Mouse (Mus musculus) Patski (cell line): ENCODE results near the gene Trim30a. TPM values are rescaled to one million over a fixed set of nuclear protein-coding genes. Genes with fewer than 3 reads are reported as not detected.
"Not testable (repeated sequence)": the region's sequence is repeated elsewhere in the genome, so short reads cannot be mapped to it uniquely, and the experiment has no call there.

Experiments used
- ATAC-seq: fragments of 100-300 bp; one replicate; pipeline ENCODE4 v1.8.0; 2021
- CTCF ChIA-PET: fragments of 350-600 bp; sonication (Branson Sonifier 250); formaldehyde crosslinking; loops from one replicate; lab custom pipeline; 2022; ENCODE audit warnings: inconsistent platforms; lab: Charles Lee
- POLR2A ChIA-PET: fragments of 350-600 bp; sonication (Branson Sonifier 250); formaldehyde crosslinking; loops from one replicate; lab custom pipeline; 2022; ENCODE audit warnings: antibody characterized with exemption, inconsistent platforms; lab: Charles Lee
- DNase-seq: peaks from one replicate; pipeline ENCODE4 v3.0.0-alpha.2; 2011; ENCODE audit warnings: low read depth, low spot score
- H3K27me3 ChIP-seq: fragments of 371-371 bp; one replicate; pipeline ENCODE4 v1.5.1; 2021
- CTCF ChIP-seq: fragments of 100-300 bp; IDR thresholded peaks from one replicate; pipeline ENCODE4 v1.5.1; 2021
- in situ Hi-C: fragments of 300-500 bp; cut with MboI; formaldehyde crosslinking; loops from 3 replicates; pipeline ENCODE4 v1.11.1; 2018; ENCODE audit warnings: low pct_unique_long_range_greater_than_20kb, mixed read lengths
- polyA plus RNA-seq: library from polyadenylated mRNA; unstranded; gene quantifications from one replicate; pipeline ENCODE4 v1.2.3, GENCODE M21; 2021

The Trim30a gene
- 0.67 TPM for polyA plus RNA-seq

DNA sequence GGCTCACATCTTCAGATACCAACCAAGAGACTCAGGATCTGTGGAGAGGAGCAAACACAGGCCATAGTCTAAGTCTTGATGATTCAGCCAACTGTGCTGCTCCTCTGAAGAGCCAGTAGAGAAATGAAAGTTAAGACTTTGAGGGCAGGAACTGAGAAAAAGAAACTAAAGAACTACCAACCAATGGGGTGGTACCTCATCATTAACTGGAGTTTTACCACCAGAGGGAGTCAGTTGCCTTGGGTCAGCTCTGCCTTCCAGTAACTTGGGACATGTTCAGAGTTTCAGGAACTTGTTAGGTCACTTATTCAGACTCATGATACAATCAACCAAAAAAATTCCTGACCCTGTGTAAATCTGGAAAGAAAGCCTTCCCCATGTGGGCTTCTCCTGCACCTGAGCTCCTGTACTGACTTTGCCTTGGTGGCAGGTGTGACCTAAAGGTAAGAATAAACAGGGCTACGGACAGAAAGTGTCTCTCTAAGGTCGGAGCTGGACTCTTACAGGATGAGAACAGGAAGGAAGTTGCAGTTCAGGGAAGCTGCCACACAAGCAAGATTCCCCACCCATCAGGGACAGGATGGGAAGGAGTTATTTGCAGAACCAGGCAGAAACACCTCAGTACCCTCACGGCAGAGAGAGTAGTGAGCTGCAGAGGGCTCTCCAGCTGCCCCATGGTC lies at the start of gene Trim30a:
Trim30a (minus strand) TSS at position 129 of the 680 bp plus-strand sequence.
- DNase-seq (no peak), ATAC-seq (no peak)
- H3K27me3 ChIP-seq, result no peaks in the 10 kb centered on the region
- in situ Hi-C loops, result no loop called here
- ChIA-PET CTCF (no interaction called here), POLR2A (no interaction called here)
- TF ChIP-seq CTCF, result no peak

DNA sequence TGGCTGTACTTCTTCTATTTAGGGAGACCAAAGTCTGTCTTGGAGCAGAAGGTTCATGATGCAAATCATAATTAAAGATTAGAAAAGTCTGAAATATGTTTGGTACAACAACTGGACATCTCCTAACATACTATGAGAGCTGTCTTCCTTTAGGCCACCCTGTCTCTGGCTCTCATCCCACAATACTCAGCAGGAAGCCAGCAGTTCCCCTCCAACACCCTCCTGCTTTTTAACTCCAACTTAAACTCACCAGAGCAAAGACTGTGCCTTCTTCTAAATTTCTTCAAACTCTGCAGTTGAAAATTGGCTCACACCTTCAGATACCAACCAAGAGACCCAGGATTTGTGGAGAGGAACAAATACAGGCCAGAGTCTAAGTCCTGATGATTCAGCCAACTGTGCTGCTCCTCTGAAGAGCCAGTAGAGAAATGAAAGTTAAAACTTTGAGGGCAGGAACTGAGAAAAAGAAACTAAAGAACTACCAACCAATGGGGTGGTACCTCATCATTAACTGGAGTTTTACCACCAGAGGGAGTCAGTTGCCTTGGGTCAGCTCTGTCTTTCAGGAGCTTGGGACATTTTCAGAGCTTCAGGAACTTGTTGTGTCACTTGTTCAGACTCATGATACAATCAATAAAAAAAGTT lies 42.5 kb upstream of the Trim30a start, which contains the start of gene Trim30d:
Trim30d (minus strand) TSS at position 429 of the 645 bp plus-strand sequence.
- POLR2A ChIA-PET, DNase-seq, in situ Hi-C loops, H3K27me3 ChIP-seq, ATAC-seq, CTCF ChIA-PET: not testable (repeated sequence)

DNA sequence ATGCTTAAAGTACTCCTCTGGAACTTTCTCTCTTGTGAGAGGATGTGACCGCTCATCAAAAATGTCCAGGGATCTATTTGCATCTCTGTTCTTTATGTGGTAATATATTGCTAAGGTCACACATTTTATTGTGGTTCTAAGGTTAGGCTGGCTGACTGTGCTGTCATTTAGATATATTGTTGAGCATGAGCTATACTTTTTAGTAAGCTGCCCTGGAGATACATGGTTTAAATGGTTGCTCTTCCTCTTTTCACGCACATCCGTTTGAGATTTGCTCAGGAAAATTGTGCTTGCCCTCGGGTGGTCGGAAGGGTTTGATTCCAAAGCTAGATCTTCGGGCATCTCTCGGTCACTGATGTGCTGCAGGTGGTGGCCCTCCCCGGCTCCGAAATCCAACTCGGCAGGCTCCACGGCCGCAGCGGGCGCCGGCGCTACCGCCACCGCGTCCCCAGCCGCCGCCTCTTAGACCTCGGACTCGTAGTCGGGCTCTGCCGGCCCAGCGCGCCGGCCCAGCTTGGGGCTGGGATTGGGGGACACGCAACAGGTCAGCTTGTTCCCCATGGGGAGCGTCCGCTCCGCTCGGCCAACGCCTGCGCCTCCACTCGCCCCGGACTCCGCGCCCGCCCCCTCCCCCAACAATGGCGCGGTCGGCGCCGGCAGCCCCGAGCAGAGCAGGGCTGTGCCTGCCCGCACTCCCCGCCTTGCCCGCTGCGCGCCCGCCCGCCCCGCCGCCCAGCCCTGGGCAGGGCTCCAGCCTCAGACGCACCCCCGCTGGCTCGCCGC lies 36.8 kb upstream of the Trim30a start:
- ATAC-seq, result no peak
- ChIA-PET CTCF (no interaction called here), POLR2A (no interaction called here)
- TF ChIP-seq CTCF, result no peak
- no peak for DNase-seq
- in situ Hi-C loops, result no loop called here
- H3K27me3 ChIP-seq, result no peaks in the 10 kb centered on the region

DNA sequence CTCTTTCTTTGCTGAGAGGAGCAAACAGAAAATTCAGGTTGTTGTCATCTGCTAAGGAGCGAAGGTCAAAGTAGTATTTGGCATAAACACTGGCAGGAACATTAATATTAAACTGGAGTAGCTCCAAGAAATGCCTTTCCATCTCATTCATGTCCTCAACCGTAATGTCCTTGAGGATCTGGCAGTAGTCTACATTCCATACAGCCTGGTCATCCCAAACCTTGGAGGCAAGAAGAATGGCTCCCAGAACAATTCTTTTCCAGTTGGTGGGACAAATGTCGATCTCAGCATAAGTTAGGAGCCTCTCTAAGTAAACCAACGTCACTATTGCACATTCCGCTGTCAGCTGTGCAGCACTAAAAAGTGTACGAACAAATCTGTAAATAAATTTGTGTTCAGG lies 36.2 kb upstream of the Trim30a start:
- ATAC-seq, in situ Hi-C loops, H3K27me3 ChIP-seq, POLR2A ChIA-PET, CTCF ChIA-PET, DNase-seq: not testable (repeated sequence)

DNA sequence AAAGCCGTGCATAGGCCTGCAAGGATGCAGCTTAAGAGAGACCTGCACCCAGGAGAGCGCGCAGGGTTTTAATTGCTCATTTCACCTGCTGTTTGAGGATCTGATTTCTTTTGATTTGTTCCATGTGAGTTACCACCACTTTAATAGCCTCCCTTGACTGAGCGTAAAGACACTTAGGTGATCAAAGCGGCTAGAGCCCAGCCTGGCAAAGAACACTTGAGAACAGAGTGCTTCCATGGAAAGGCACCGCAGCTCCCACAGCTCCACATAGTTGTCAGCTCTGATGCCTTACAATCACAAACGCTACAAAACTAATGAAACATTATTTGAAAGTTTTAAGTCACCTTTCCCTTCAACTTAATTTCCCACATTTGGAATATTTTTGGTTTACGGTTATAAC lies 34.5 kb upstream of the Trim30a start:
- DNase-seq, H3K27me3 ChIP-seq, CTCF ChIA-PET, ATAC-seq, POLR2A ChIA-PET: not testable (repeated sequence)
- in situ Hi-C loops, result loop anchor here (5.0 kb wide), 1 partner anchor 47 kb away; no protein-coding TSS in a partner anchor

DNA sequence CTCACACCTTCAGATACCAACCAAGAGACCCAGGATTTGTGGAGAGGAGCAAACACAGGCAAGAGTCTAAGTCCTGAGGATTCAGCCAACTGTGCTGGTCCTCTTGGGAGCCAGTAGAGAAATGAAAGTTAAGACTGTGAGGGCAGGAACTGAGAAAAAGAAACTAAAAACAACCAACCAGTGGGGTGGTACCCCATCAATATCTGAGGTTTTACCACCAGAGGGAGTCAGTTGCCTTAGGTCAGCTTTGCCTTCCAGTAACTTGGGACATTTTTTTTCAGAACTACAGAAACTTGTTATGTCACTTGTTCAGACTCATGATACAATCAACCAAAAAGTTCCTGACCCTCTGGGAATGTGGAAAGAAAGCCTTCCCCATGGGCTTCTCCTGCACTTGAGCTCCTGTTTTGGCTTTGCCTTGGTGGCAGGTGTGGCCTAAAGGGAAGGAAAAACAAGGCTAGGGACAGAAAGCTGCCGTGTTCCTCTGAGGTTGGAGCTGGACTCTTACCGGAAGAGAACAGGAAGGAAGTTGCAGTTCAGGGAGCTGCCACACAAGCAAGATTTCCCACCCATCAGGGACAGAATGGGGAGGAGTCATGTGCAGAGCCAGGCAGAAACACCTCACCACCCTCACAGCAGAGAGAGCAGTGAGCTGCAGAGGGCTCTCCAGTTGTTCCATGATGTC lies 18.9 kb downstream of the Trim30a start:
- DNase-seq, result no peak

DNA sequence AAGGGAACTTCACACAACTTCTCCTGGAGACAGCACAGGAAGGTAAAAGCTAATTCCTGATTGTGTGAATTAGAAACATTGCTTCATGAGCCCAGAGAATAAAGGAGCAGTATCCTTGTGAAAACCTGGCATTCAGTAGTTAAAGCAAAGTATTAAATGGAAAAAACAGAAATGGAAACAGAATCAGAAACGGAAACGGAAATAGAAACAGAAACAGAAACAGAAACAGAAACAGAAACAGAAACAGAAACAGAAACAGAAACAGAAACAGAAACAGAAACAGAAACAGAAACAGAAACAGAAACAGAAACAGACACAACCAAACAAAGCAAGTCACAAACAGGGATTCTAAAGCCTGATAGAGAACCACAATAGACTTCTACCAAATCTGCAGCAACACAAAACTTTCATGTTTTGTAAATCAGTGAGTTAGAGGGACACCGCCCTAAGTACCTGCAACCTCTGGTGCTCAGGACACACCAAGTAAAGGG lies 60.5 kb downstream of the Trim30a start:
- H3K27me3 ChIP-seq, result no peaks in the 10 kb centered on the region
- ChIA-PET CTCF (interaction anchor here (1.3 kb wide), 1 partner anchor 17 kb away, joined by 3 read pairs; no protein-coding TSS in a partner anchor), POLR2A (no interaction called here)
- DNase-seq (no peak), ATAC-seq (no peak)
- no peak for TF ChIP-seq CTCF
- in situ Hi-C loops, result no loop called here

More for the DNA sequence above, 18.9 kb downstream of the Trim30a start:
- in situ Hi-C loops, result no loop called here
- ChIA-PET POLR2A (no interaction called here), CTCF (interaction anchor here (1.1 kb wide), 1 partner anchor 12 kb away, joined by 3 read pairs; no protein-coding TSS in a partner anchor)
- peak; percentile 45 for TF ChIP-seq CTCF
- no peaks in the 10 kb centered on the region for H3K27me3 ChIP-seq
- peak; percentile 89 for ATAC-seq

DNA sequence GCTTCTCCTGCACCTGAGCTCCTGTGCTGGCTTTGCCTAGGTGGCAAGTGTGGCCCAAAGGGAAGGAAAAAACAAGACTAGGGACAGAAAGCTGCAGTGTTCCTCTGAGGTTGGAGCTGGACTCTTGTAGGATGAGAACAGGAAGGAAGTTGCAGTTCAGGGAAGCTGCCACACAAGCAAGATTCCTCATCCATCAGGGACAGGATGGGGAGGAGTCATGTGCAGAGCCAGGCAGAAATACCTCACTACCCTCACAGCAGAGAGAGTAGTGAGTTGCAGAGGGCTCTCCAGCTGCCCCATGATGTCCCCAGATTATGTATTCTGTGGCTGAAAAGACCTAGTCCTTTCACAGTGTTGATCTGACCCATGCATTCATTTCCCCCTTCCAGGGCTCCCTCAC lies 63.9 kb downstream of the Trim30a start:
- POLR2A ChIA-PET, result no interaction called here
- TF ChIP-seq CTCF, result no peak
- ATAC-seq, result no peak
- DNase-seq, result no peak
- in situ Hi-C loops, result no loop called here
- CTCF ChIA-PET, result no interaction called here
- H3K27me3 ChIP-seq, result no peaks in the 10 kb centered on the region

DNA sequence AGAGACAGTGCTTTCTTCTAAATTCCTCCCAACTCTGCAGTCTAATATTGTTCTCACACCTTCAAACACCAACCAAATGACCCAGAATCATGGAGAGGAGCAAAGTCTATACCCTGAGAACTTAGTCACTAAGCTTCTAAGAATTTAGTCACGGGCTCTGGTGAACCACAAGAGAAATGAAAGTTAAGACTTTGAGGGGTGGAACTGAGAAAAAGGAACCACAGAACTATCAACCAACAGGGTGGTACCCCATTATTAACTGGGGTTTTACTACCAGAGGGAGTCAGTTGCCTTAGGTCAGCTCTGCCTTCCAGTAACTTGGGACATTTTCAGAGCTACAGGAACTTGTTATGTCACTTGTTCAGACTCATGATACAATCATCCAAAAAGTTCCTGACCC lies 64.3 kb downstream of the Trim30a start, which contains the start of gene Trim30c:
Trim30c (minus strand) TSS at position 140 of the 400 bp plus-strand sequence.
- DNase-seq (no peak), ATAC-seq (no peak)
- ChIA-PET CTCF (no interaction called here), POLR2A (no interaction called here)
- in situ Hi-C loops, result no loop called here
- no peak for TF ChIP-seq CTCF
- no peaks in the 10 kb centered on the region for H3K27me3 ChIP-seq

DNA sequence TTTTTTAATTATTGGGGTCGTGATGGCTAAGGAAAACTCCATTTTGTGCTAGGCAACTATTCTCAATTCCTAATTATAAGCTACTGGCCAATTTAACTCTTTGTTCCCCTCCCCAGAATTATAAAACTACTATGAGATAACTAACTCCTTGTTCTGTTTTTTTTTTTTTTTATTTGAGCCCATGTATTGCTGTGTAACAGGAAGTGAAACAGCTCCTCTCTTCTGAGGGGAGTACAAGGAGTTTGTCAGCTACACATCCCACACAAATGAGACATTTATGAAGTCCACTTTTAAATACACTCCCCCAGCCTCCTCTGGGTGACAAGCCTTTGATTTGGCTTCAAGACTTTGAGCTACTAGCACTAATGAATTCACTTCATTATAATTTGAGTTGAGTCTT lies 66.5 kb downstream of the Trim30a start:
- no peaks in the 10 kb centered on the region for H3K27me3 ChIP-seq
- TF ChIP-seq CTCF, result no peak
- no peak for ATAC-seq
- ChIA-PET POLR2A (no interaction called here), CTCF (no interaction called here)
- no peak for DNase-seq
- in situ Hi-C loops, result no loop called here
